Mouse (Mus musculus): Measurements from ENCODE around the gene Mrps18a. TPM values are rescaled to one million over a fixed set of nuclear protein-coding genes. Genes with fewer than 3 reads are reported as not detected.

The Mrps18a gene
- total RNA-seq, 1 experiment: 90.0 TPM

GRCm38 (mm10) chr17:46101906-46102305 lies 8.9 kb upstream of the Mrps18a start:
- Histone ChIP-seq H3K9me3 (ENCODE audit: control insufficient read depth, insufficient read depth, low read depth, low read length) (no peaks in the 10 kb centered on the region), H3K4me1 (ENCODE audit: control insufficient read depth in 2 of 2, insufficient read depth in 2 of 2, low read length in 2 of 2, poor library complexity in 1 of 2) (no peaks in the 10 kb centered on the region), H3K9ac (ENCODE audit: insufficient read depth, low read depth, low read length, poor library complexity, severe bottlenecking) (no peak overlapping the region), H3K4me3 (ENCODE audit: insufficient read depth in 1 of 2, low read depth in 1 of 2, low read length in 2 of 2, poor library complexity in 1 of 2, severe bottlenecking in 1 of 2) (no peak overlapping the region), H3K27ac (ENCODE audit: insufficient read depth, low read depth, low read length, poor library complexity, severe bottlenecking) (no peak overlapping the region), H3K36me3 (ENCODE audit: control insufficient read depth, insufficient read depth, low read length, poor library complexity, severe bottlenecking) (no peaks in the 10 kb centered on the region)
- in situ Hi-C loops (cut with MboI; ENCODE audit: low sequenced_read_pairs in 2 of 2, unreplicated experiment in 2 of 2): no loop called here
- TF ChIP-seq HCFC1 (IDR thresholded peaks at IDR 0.05; ENCODE audit: borderline replicate concordance, insufficient read depth, low read length): no peak
- TF ChIP-seq ZC3H11A (IDR thresholded peaks at IDR 0.05; ENCODE audit: borderline replicate concordance, low read depth, low read length): no peak
- no peak for TF ChIP-seq CHD2 (IDR thresholded peaks at IDR 0.05; ENCODE audit: low read depth, low read length)
- no peak for TF ChIP-seq MAFK (IDR thresholded peaks at IDR 0.05; ENCODE audit: insufficient read depth, low read depth, low read length)
- no peak for TF ChIP-seq ZNF384 (IDR thresholded peaks at IDR 0.05; ENCODE audit: low read depth, low read length)
- DNase-seq (ENCODE audit: low read depth, low spot score): no peak

- in situ Hi-C loops (cut with MboI; ENCODE audit: low sequenced_read_pairs in 2 of 2, unreplicated experiment in 2 of 2): no loop called here
- no peak overlapping the region for H3K27ac ChIP-seq (ENCODE audit: insufficient read depth, low read depth, low read length, poor library complexity, severe bottlenecking)
These were observed 8.1 kb upstream of the Mrps18a start for GRCm38 (mm10) chr17:46102608-46103159.

GRCm38 (mm10) chr17:46104487-46104886 lies 6.3 kb upstream of the Mrps18a start:
- no peak overlapping the region for H3K9ac ChIP-seq (ENCODE audit: insufficient read depth, low read depth, low read length, poor library complexity, severe bottlenecking)
- no peak overlapping the region for H3K27ac ChIP-seq (ENCODE audit: insufficient read depth, low read depth, low read length, poor library complexity, severe bottlenecking)
- no peaks in the 10 kb centered on the region for H3K4me1 ChIP-seq (ENCODE audit: control insufficient read depth in 2 of 2, insufficient read depth in 2 of 2, low read length in 2 of 2, poor library complexity in 1 of 2)
- TF ChIP-seq ZC3H11A (IDR thresholded peaks at IDR 0.05; ENCODE audit: borderline replicate concordance, low read depth, low read length): no peak
- TF ChIP-seq HCFC1 (IDR thresholded peaks at IDR 0.05; ENCODE audit: borderline replicate concordance, insufficient read depth, low read length): no peak
- TF ChIP-seq ZNF384 (IDR thresholded peaks at IDR 0.05; ENCODE audit: low read depth, low read length): no peak
- no peaks in the 10 kb centered on the region for H3K36me3 ChIP-seq (ENCODE audit: control insufficient read depth, insufficient read depth, low read length, poor library complexity, severe bottlenecking)
- H3K4me3 ChIP-seq (ENCODE audit: insufficient read depth in 1 of 2, low read depth in 1 of 2, low read length in 2 of 2, poor library complexity in 1 of 2, severe bottlenecking in 1 of 2): peak overlapping the region in 1 of 2 experiments; percentile 15; a peak in 1 of 4 replicates
- DNase-seq (ENCODE audit: low read depth, low spot score): no peak
- no peaks in the 10 kb centered on the region for H3K9me3 ChIP-seq (ENCODE audit: control insufficient read depth, insufficient read depth, low read depth, low read length)
- in situ Hi-C loops (cut with MboI; ENCODE audit: low sequenced_read_pairs in 2 of 2, unreplicated experiment in 2 of 2): no loop called here

More at GRCm38 (mm10) chr17:46102608-46103159, 8.1 kb upstream of the Mrps18a start:
- TF ChIP-seq MAFK (IDR thresholded peaks at IDR 0.05; ENCODE audit: insufficient read depth, low read depth, low read length): 0 out of 2 replicates have a peak, but pooled peaks have one; percentile 50
- no peak for TF ChIP-seq HCFC1 (IDR thresholded peaks at IDR 0.05; ENCODE audit: borderline replicate concordance, insufficient read depth, low read length)
- H3K9ac ChIP-seq (ENCODE audit: insufficient read depth, low read depth, low read length, poor library complexity, severe bottlenecking): no peak overlapping the region
- H3K36me3 ChIP-seq (ENCODE audit: control insufficient read depth, insufficient read depth, low read length, poor library complexity, severe bottlenecking): no peaks in the 10 kb centered on the region
- DNase-seq (ENCODE audit: low read depth, low spot score): no peak
- no peaks in the 10 kb centered on the region for H3K9me3 ChIP-seq (ENCODE audit: control insufficient read depth, insufficient read depth, low read depth, low read length)
- H3K4me1 ChIP-seq (ENCODE audit: control insufficient read depth in 2 of 2, insufficient read depth in 2 of 2, low read length in 2 of 2, poor library complexity in 1 of 2): no peaks in the 10 kb centered on the region
- no peak overlapping the region for H3K4me3 ChIP-seq (ENCODE audit: insufficient read depth in 1 of 2, low read depth in 1 of 2, low read length in 2 of 2, poor library complexity in 1 of 2, severe bottlenecking in 1 of 2)

- no peak for DNase-seq (ENCODE audit: low read depth, low spot score)
- Histone ChIP-seq H3K27ac (ENCODE audit: insufficient read depth, low read depth, low read length, poor library complexity, severe bottlenecking) (no peak overlapping the region), H3K9ac (ENCODE audit: insufficient read depth, low read depth, low read length, poor library complexity, severe bottlenecking) (no peak overlapping the region), H3K4me3 (ENCODE audit: insufficient read depth in 1 of 2, low read depth in 1 of 2, low read length in 2 of 2, poor library complexity in 1 of 2, severe bottlenecking in 1 of 2) (no peak overlapping the region), H3K9me3 (ENCODE audit: control insufficient read depth, insufficient read depth, low read depth, low read length) (no peaks in the 10 kb centered on the region), H3K4me1 (ENCODE audit: control insufficient read depth in 2 of 2, insufficient read depth in 2 of 2, low read length in 2 of 2, poor library complexity in 1 of 2) (no peaks in the 10 kb centered on the region), H3K36me3 (ENCODE audit: control insufficient read depth, insufficient read depth, low read length, poor library complexity, severe bottlenecking) (no peaks in the 10 kb centered on the region)
- no peak for TF ChIP-seq CHD2 (IDR thresholded peaks at IDR 0.05; ENCODE audit: low read depth, low read length)
- TF ChIP-seq MAFK (IDR thresholded peaks at IDR 0.05; ENCODE audit: insufficient read depth, low read depth, low read length): no peak
- TF ChIP-seq ZNF384 (IDR thresholded peaks at IDR 0.05; ENCODE audit: low read depth, low read length): no peak
- TF ChIP-seq ZC3H11A (IDR thresholded peaks at IDR 0.05; ENCODE audit: borderline replicate concordance, low read depth, low read length): no peak
- TF ChIP-seq HCFC1 (IDR thresholded peaks at IDR 0.05; ENCODE audit: borderline replicate concordance, insufficient read depth, low read length): no peak
- in situ Hi-C loops (cut with MboI; ENCODE audit: low sequenced_read_pairs in 2 of 2, unreplicated experiment in 2 of 2): no loop called here
These were observed 2.5 kb upstream of the Mrps18a start for GRCm38 (mm10) chr17:46108286-46108685.

GRCm38 (mm10) chr17:46115489-46115888 lies 4.7 kb downstream of the Mrps18a start:
- H3K36me3 ChIP-seq (ENCODE audit: control insufficient read depth, insufficient read depth, low read length, poor library complexity, severe bottlenecking): peaks cover 30% of the 10 kb centered on the region
- no peaks in the 10 kb centered on the region for H3K4me1 ChIP-seq (ENCODE audit: control insufficient read depth in 2 of 2, insufficient read depth in 2 of 2, low read length in 2 of 2, poor library complexity in 1 of 2)
- DNase-seq (ENCODE audit: low read depth, low spot score): no peak
- H3K27ac ChIP-seq (ENCODE audit: insufficient read depth, low read depth, low read length, poor library complexity, severe bottlenecking): no peak overlapping the region
- no peaks in the 10 kb centered on the region for H3K9me3 ChIP-seq (ENCODE audit: control insufficient read depth, insufficient read depth, low read depth, low read length)
- TF ChIP-seq ZC3H11A (IDR thresholded peaks at IDR 0.05; ENCODE audit: borderline replicate concordance, low read depth, low read length): no peak
- TF ChIP-seq HCFC1 (IDR thresholded peaks at IDR 0.05; ENCODE audit: borderline replicate concordance, insufficient read depth, low read length): no peak
- TF ChIP-seq CHD2 (IDR thresholded peaks at IDR 0.05; ENCODE audit: low read depth, low read length): no peak
- no peak for TF ChIP-seq MAFK (IDR thresholded peaks at IDR 0.05; ENCODE audit: insufficient read depth, low read depth, low read length)
- no peak for TF ChIP-seq ZNF384 (IDR thresholded peaks at IDR 0.05; ENCODE audit: low read depth, low read length)
- H3K9ac ChIP-seq (ENCODE audit: insufficient read depth, low read depth, low read length, poor library complexity, severe bottlenecking): no peak overlapping the region
- in situ Hi-C loops (cut with MboI; ENCODE audit: low sequenced_read_pairs in 2 of 2, unreplicated experiment in 2 of 2): no loop called here
- no peak overlapping the region for H3K4me3 ChIP-seq (ENCODE audit: insufficient read depth in 1 of 2, low read depth in 1 of 2, low read length in 2 of 2, poor library complexity in 1 of 2, severe bottlenecking in 1 of 2)

All from ES-E14 (cell line).